Mouse (Mus musculus) midbrain, postnatal 0 days (tissue): ENCODE measurements around the gene Ap1m1. TPM values are rescaled to one million over a fixed set of nuclear protein-coding genes. Genes with fewer than 3 reads are reported as not detected.

Experiments
- ATAC-seq: fragments of 200-750 bp; cut with Nextera tagmentation; 2 replicates; pipeline ENCODE4 v1.8.0; 2017; ENCODE audit warnings: moderate number of reproducible peaks, mild to moderate bottlenecking, moderate TSS enrichment, moderate library complexity; ENCODE audit not compliant: low FRiP score
- DNase-seq: peaks from one replicate; pipeline ENCODE4 v3.0.0-alpha.2; 2015; ENCODE audit warnings: low spot score
- H3K27ac ChIP-seq: fragments of 300-500 bp; sonication (generic); 2 replicates; pipeline ENCODE4 v1.5.1; 2014; ENCODE audit warnings: low read depth, mild to moderate bottlenecking, low read length, mixed read lengths
- H3K27me3 ChIP-seq: fragments of 300-500 bp; sonication (generic); 2 replicates; pipeline ENCODE4 v1.6.1; 2014; ENCODE audit warnings: low read length, control low read depth, mixed read lengths; ENCODE audit not compliant: insufficient read depth
- H3K36me3 ChIP-seq: fragments of 300-500 bp; sonication (generic); 2 replicates; pipeline ENCODE4 v1.6.1; 2014; ENCODE audit warnings: low read length, control low read depth, mixed read lengths; ENCODE audit not compliant: insufficient read depth
- H3K4me1 ChIP-seq: fragments of 300-500 bp; sonication (generic); 2 replicates; pipeline ENCODE4 v1.6.1; 2014; ENCODE audit warnings: mild to moderate bottlenecking, control low read depth, antibody characterized with exemption, low read length, mixed read lengths; ENCODE audit not compliant: insufficient read depth
- H3K4me2 ChIP-seq: fragments of 300-500 bp; sonication (generic); 2 replicates; pipeline ENCODE4 v1.6.1; 2014; ENCODE audit warnings: low read depth, mild to moderate bottlenecking, low read length, mixed read lengths; ENCODE audit not compliant: poor library complexity, severe bottlenecking
- H3K4me3 ChIP-seq: fragments of 300-500 bp; sonication (generic); 2 replicates; pipeline ENCODE4 v1.5.1; 2014; ENCODE audit warnings: low read depth, mild to moderate bottlenecking, low read length, moderate library complexity
- H3K9ac ChIP-seq: fragments of 300-500 bp; sonication (generic); replicated peaks from 2 replicates; pipeline ENCODE4 v1.6.1; 2014; ENCODE audit warnings: mild to moderate bottlenecking, low read length, moderate library complexity, mixed read lengths; ENCODE audit not compliant: poor library complexity, severe bottlenecking
- H3K9me3 ChIP-seq: fragments of 300-500 bp; sonication (generic); 2 replicates; pipeline ENCODE4 v1.6.1; 2016; ENCODE audit warnings: low read length, control low read depth
- CTCF ChIP-seq: IDR thresholded peaks from 2 replicates; pipeline ENCODE4 v1.5.1; 2016; ENCODE audit warnings: antibody characterized with exemption, mild to moderate bottlenecking
- WGBS: fragments of 180-500 bp; shearing (Covaris S2); extraction: QIAGEN DNeasy Blood & Tissue Kit; methylation state at CpG from one replicate; pipeline ENCODE4 v1.1.7; 2014; 5-methylcytosine and 5-hydroxymethylcytosine counted together
- polyA plus RNA-seq: library from polyadenylated mRNA; unstranded; fragments of >200 nt; fragmentation: Nextera tagmentation; extraction: Ambion mirVana; gene quantifications from 2 replicates; pipeline ENCODE4 v1.2.1, GENCODE M21; 2015
- total RNA-seq: library from RNA; depleted of rRNA; stranded (reverse); fragments of >200 nt; gene quantifications from 2 replicates; pipeline ENCODE4 v1.2.3, GENCODE M21; 2014

Ap1m1 gene
- total and polyA plus RNA-seq, 2 experiments from 2014 or later, result 81.8 to 252 TPM

DNA sequence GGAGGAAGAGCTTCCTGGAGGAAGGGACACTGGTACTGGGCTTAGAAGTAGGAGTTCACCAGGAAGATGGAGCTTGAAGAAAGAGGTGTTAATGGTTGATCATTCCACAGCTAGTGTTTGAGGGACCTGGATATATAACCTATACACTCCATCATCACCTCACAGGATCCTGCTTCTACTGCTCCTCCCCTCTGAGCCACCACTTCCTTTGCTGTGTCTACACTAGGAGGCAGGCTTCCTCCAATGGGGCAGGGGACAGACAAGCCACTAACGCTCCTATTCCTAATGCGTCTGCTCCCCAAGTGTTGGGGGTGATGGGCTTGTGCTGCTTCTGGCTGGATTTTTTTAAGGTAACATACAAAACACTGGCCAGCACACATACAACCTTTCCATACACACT lies 29.1 kb upstream of the Ap1m1 start:
- Histone ChIP-seq H3K4me3 (no peak overlapping the region), H3K36me3 (no peaks in the 10 kb centered on the region), H3K4me1 (no peaks in the 10 kb centered on the region), H3K27ac (no peak overlapping the region), H3K9ac (no peak overlapping the region), H3K27me3 (no peaks in the 10 kb centered on the region; the same call in 1 of the 2 replicates), H3K9me3 (no peaks in the 10 kb centered on the region), H3K4me2 (no peak overlapping the region)
- DNase-seq (no peak), ATAC-seq (no peak)
- WGBS, result 55% methylated on average over 2 of the region's 2 CpGs
- TF ChIP-seq CTCF, result no peak

DNA sequence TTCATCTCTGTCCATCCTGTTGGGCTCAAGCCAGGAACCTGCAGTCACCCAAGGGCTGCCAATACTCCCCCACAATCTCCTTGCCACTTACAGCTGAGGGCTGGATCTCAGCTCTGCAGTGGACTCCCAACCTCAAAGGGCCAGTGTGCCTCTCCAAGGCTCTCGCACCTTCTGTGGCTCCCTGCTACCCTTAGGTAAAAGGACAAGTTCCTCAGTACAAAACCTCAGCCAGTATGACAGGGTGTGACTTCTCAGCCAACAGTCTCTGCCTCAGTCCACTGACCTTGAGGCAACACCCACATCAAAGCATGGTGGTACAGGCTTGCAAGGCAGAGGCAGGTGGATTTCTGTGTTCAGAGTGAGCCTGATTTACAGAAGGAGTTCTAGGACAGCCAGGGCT lies 28.0 kb upstream of the Ap1m1 start:
- Histone ChIP-seq H3K9ac (no peak overlapping the region), H3K9me3 (no peaks in the 10 kb centered on the region), H3K27me3 (no peaks in the 10 kb centered on the region; the same call in 1 of the 2 replicates), H3K4me3 (no peak overlapping the region), H3K4me2 (no peak overlapping the region), H3K4me1 (no peaks in the 10 kb centered on the region), H3K36me3 (no peaks in the 10 kb centered on the region), H3K27ac (no peak overlapping the region)
- ATAC-seq, result no peak
- TF ChIP-seq CTCF, result no peak
- whole genome bisulfite sequencing, result 86% methylated on average over 1 of the region's 1 CpGs
- DNase-seq, result no peak

DNA sequence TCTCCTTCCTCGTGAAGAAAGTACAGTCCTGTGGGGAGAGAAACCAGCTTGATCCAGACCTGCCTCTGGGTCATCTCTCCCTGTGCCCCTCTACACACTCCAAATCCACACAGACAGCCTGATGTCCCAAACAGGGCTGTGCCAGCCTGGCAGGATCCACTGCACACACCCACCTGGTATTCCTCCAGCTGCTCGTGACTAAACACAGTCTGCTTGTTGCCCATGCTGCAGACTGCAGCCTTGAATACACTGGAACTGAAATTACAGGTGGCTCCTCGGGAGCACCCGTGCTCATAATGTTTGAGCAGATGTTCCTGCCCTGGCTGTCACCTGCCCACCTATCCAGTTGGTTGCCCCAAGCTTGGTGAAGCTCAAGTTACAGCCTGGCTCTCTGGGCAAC lies 27.1 kb upstream of the Ap1m1 start, which contains the start of gene Cib3:
Gene Cib3 (minus strand): TSS at position 87 of the 400 bp plus-strand sequence.
- Histone ChIP-seq H3K27me3 (no peaks in the 10 kb centered on the region; the same call in 1 of the 2 replicates), H3K9ac (no peak within 1 kb of the TSS), H3K9me3 (no peaks in the 10 kb centered on the region), H3K36me3 (no peaks in the 10 kb centered on the region), H3K4me2 (no peak within 1 kb of the TSS), H3K4me1 (no peaks in the 10 kb centered on the region), H3K4me3 (no peak within 1 kb of the TSS), H3K27ac (no peak within 1 kb of the TSS)
- no peak for TF ChIP-seq CTCF
- DNase-seq (no peak), ATAC-seq (no peak)
- 55% methylated on average over 4 of the region's 4 CpGs for WGBS

DNA sequence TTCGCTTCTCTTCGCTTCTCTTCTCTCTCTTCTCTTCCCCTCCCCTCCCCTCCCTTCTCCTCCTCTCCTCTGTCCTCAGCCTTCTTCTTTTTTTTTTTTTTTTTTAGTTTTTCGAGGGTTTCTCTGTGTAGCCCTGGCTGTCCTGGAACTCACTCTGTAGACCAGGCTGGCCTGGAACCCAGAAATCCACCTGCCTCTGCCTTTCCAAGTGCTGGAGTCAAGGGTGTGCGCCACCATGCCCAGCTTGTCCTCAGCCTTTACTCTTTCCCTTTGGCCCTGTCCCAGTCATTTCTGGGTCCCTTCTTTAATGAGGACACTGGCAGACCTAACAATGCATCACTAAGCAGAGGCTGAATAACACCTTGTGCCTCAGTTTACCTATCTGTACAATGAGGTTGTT lies 26.3 kb upstream of the Ap1m1 start, which contains the start of gene Gm11034:
Gene Gm11034 (minus strand): TSS at position 101 of the 400 bp plus-strand sequence.
- no peak for DNase-seq
- H3K27me3 ChIP-seq, result no peaks in the 10 kb centered on the region; the same call in 1 of the 2 replicates
- H3K9me3 ChIP-seq, result no peaks in the 10 kb centered on the region
- no peak within 1 kb of the TSS for H3K9ac ChIP-seq
- 83% methylated on average over 4 of the region's 4 CpGs for WGBS
- no peak for TF ChIP-seq CTCF
- no peak within 1 kb of the TSS for H3K27ac ChIP-seq
- H3K4me3 ChIP-seq, result no peak within 1 kb of the TSS
- H3K4me2 ChIP-seq, result no peak within 1 kb of the TSS
- ATAC-seq, result no peak
- no peaks in the 10 kb centered on the region for H3K4me1 ChIP-seq
- H3K36me3 ChIP-seq, result no peaks in the 10 kb centered on the region

DNA sequence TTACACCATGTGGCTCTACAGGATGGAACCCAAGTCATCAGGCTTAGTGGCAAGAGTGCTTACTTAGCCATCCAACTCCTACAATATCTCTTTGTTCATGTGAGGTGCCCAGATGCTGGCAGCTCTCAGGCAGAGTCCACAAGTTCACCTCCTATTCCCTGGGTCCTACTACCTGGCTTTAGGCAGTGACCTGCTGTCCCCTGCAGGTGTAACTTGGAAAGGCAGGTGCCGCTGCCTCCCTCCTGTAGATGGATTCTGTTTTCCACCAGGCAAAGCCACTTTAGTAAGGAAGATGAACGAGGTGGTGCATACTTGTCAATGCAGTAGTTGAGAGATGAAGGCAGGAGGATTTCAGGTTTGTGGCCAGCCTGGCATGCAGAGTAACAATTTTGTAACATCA lies 24.8 kb upstream of the Ap1m1 start:
- no peaks in the 10 kb centered on the region for H3K4me1 ChIP-seq
- no peak overlapping the region for H3K4me3 ChIP-seq
- no peaks in the 10 kb centered on the region; the same call in 1 of the 2 replicates for H3K27me3 ChIP-seq
- H3K9me3 ChIP-seq, result no peaks in the 10 kb centered on the region
- H3K4me2 ChIP-seq, result no peak overlapping the region
- WGBS, result 51% methylated on average over 2 of the region's 2 CpGs
- DNase-seq (no peak), ATAC-seq (no peak)
- H3K27ac ChIP-seq, result no peak overlapping the region
- no peak overlapping the region for H3K9ac ChIP-seq
- TF ChIP-seq CTCF, result 0 out of 2 replicates have a peak, but pooled peaks have one; percentile 7
- H3K36me3 ChIP-seq, result no peaks in the 10 kb centered on the region

DNA sequence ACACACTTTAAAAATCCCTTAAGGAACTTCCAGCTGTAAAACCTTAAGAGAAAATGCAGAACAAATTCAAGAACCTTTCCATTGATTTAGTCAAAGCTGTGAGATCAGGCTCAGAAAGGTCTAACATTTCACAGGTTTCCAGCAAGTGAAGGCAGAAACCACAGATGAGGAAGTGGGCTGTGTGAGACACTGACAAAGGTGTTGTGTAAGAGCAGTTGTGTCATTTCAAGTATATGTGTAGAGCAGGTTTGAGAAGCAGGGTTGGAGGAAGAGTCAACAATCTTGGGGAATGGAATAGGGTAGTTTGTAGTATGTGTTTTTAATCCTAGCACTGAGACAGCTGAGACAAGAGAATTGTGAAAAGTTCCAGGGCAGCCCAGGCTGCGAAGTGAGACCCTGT lies 23.9 kb upstream of the Ap1m1 start:
- ATAC-seq, result no peak

More for the DNA sequence above, 23.9 kb upstream of the Ap1m1 start:
- no peak for DNase-seq
- H3K9me3 ChIP-seq, result no peaks in the 10 kb centered on the region
- H3K4me3 ChIP-seq, result no peak overlapping the region
- 50% methylated on average over 1 of the region's 1 CpGs for WGBS
- H3K4me2 ChIP-seq, result no peak overlapping the region
- H3K4me1 ChIP-seq, result peaks cover 6% of the 10 kb centered on the region
- H3K27ac ChIP-seq, result no peak overlapping the region
- no peaks in the 10 kb centered on the region for H3K36me3 ChIP-seq
- H3K27me3 ChIP-seq, result no peaks in the 10 kb centered on the region; the same call in 1 of the 2 replicates
- TF ChIP-seq CTCF, result no peak
- no peak overlapping the region for H3K9ac ChIP-seq
